Mouse (Mus musculus) midbrain, embryonic 10.5 days (tissue): Measurements from ENCODE around the gene Dhrs1. TPM values are rescaled to one million over a fixed set of nuclear protein-coding genes. Genes with fewer than 3 reads are reported as not detected.
A peak's percentile ranks its signal among the peaks of the same experiment; 100 is the strongest.

Source experiments
- DNase-seq: peaks from one replicate; pipeline ENCODE4 v3.0.0-alpha.2; 2017; ENCODE audit warnings: low spot score
- H3K27ac ChIP-seq: fragments of 300-500 bp; sonication (generic); replicated peaks from 2 replicates; pipeline ENCODE4 v1.5.1; 2016; ENCODE audit warnings: mild to moderate bottlenecking
- H3K27me3 ChIP-seq: fragments of 300-500 bp; sonication (generic); 2 replicates; pipeline ENCODE4 v1.6.1; 2016; ENCODE audit warnings: low read depth, mild to moderate bottlenecking; ENCODE audit not compliant: poor library complexity, severe bottlenecking
- H3K36me3 ChIP-seq: fragments of 300-500 bp; sonication (generic); 2 replicates; pipeline ENCODE4 v1.6.1; 2016; ENCODE audit warnings: mild to moderate bottlenecking, moderate library complexity
- H3K4me1 ChIP-seq: fragments of 300-500 bp; sonication (generic); 2 replicates; pipeline ENCODE4 v1.6.1; 2016
- H3K4me3 ChIP-seq: fragments of 300-500 bp; sonication (generic); 2 replicates; pipeline ENCODE4 v1.5.1; 2016; ENCODE audit warnings: mild to moderate bottlenecking, moderate library complexity
- H3K9me3 ChIP-seq: fragments of 300-500 bp; sonication (generic); replicated peaks from 2 replicates; pipeline ENCODE4 v1.6.1; 2016; ENCODE audit warnings: mild to moderate bottlenecking
- WGBS: fragments of 180-500 bp; shearing (Covaris S2); methylation state at CpG from one replicate; pipeline ENCODE4 v1.1.7; 2016; 5-methylcytosine and 5-hydroxymethylcytosine counted together
- polyA plus RNA-seq: library from polyadenylated mRNA; unstranded; fragments of >200 nt; fragmentation: Nextera tagmentation; extraction: Ambion mirVana; gene quantifications from 2 replicates; pipeline ENCODE4 v1.2.1, GENCODE M21; 2016

Dhrs1 gene
- polyA plus RNA-seq, 1 experiment from 2014 or later = 67.6 TPM

DNA sequence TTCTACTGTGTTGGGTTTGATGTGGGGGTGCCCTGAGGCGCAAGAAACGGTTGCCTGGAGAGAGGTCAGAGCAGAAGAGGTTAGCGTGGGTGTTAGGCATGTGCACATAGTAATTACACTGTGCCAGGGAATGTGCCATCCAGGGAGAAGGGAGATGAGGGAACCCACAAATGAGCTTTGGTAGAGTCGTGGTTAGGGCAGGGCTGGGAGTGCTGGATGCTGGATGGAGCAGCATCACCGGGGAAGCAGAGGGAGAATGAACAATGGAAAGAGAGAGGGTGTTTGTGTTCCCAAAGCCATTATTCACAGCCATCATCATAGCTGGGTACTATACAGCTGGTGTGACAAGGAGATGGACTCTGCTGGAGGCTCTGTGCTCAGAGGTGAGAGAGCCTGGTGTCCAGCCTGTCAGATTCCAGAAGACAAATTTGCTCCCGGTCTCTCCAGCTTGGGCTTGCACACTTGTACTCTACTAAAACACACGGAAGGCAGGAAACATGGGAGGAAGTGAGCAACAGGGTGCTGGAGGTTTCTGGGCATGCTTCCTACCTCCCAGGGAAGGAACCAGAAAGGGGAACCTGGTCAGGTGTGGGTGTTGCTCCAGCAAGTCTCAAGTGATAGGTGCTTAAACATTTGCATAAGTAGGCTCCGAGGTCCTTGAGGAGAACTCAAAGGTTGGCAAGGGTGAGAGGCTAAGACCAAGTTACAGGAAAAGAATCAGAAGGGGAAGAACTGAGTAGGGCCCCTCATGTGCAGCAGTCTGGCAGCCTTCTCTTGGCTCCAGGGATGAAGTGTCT, 17.4 kb downstream of the Dhrs1 start:
- H3K4me3 ChIP-seq = no peak overlapping the region
- H3K9me3 ChIP-seq = no peaks in the 10 kb centered on the region
- H3K27me3 ChIP-seq = no peaks in the 10 kb centered on the region
- no peak for DNase-seq
- 0 out of 2 replicates have a peak, but pooled peaks cover 2% of the 10 kb centered on the region for H3K4me1 ChIP-seq
- 78% methylated on average over 8 of the region's 8 CpGs for WGBS
- no peak overlapping the region for H3K27ac ChIP-seq
- H3K36me3 ChIP-seq = no peaks in the 10 kb centered on the region

DNA sequence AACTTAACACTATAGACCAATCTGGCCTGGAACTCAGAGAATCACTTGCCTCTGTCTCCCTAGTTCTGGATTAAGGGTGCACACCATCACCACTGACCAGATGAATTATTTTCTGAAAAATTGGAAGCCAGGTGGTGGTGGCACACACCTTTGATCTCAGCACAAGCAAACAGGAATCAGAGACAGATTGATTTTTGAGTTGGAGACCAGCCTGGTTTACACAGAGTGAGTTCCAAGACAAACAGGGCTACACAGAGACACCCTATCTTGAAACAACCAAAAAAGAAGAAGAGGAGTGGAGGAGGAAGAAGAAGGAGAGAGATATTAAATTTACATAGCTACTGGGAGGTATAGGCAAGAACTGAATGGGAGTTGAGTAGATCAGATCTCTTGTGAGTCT, 19.2 kb downstream of the Dhrs1 start:
- DNase-seq = no peak
- H3K36me3 ChIP-seq = no peaks in the 10 kb centered on the region
- H3K9me3 ChIP-seq = no peaks in the 10 kb centered on the region
- no peak overlapping the region for H3K4me3 ChIP-seq
- no peak overlapping the region for H3K27ac ChIP-seq
- H3K4me1 ChIP-seq = peaks cover 13% of the 10 kb centered on the region
- H3K27me3 ChIP-seq = no peaks in the 10 kb centered on the region

DNA sequence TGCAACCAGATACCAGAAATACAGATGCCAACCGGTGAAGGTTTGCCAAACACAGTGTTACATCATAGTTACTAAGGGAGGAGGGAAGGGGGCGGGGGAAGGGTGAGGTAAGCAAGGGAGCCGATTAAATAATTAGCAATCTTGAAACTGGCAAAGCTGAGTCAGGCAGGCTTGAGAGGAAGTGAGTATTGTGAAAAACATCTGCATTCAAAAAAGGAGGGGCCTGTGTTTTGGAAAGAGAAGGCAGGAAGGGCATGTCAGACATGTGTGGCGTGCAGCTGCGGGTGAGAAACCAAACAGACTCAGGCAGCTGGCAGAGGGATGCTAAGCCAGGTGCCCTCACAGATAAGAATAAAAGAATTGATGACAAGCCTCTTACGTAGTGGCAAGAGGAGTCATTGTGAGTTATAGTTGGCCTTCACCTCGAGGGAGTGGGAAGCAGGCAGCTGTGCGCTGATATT, 21.0 kb downstream of the Dhrs1 start:
- no peaks in the 10 kb centered on the region for H3K9me3 ChIP-seq
- H3K27ac ChIP-seq = no peak overlapping the region
- H3K36me3 ChIP-seq = peaks cover 8% of the 10 kb centered on the region
- no peaks in the 10 kb centered on the region for H3K27me3 ChIP-seq
- 78% methylated on average over 8 of the region's 8 CpGs for WGBS
- DNase-seq = no peak
- H3K4me1 ChIP-seq = peaks cover 20% of the 10 kb centered on the region
- H3K4me3 ChIP-seq = no peak overlapping the region

DNA sequence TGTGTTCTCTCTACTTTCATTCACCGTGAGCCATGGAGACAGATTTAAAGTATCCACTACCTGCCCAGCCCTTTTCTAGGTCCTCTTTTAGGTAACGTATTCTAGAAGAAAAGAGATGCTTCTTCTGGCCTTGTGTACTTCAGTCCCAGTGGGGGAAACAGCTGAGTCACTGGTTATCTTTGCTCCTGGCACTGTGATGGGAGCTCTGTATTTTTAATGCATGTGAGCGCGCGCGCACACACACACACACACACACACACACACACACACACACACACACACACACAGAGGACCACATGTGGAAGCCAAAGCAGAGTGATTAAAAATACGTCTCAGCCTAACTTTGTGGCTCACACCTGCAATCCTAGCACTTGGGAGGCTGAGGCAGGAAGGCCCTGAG, 22.1 kb downstream of the Dhrs1 start:
- H3K36me3 ChIP-seq = peaks cover 18% of the 10 kb centered on the region
- no peaks in the 10 kb centered on the region for H3K9me3 ChIP-seq
- WGBS = 95% methylated on average over 7 of the region's 7 CpGs
- no peak overlapping the region for H3K4me3 ChIP-seq
- H3K27ac ChIP-seq = no peak overlapping the region
- H3K27me3 ChIP-seq = no peaks in the 10 kb centered on the region
- H3K4me1 ChIP-seq = peaks cover 20% of the 10 kb centered on the region
- no peak for DNase-seq

DNA sequence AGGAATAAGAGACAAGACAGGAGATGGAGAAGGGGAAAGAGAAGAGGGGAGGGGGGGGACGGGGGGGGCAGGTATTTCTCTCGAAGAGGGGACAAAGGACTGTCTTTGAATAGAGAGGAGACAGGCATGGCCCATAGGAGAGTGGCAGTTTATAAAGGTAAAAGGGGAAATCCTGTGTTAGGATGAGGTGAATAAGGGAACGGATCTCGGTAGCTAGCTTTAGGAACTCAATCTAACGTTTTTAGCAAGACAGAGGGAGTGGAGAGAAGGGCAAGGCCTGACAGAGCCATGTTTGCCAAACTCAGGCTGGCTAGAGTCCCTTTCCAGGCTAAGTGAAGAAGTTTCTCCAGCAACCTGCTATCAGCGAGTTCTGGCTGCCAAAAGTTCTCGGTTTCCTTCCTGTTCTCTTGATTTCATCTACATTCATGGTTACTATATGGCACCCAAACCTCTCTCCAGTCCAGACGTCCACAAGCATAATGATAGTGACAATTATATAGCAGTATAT, 23.0 kb downstream of the Dhrs1 start:
- Histone ChIP-seq H3K9me3 (no peaks in the 10 kb centered on the region), H3K4me1 (peaks cover 20% of the 10 kb centered on the region), H3K27ac (peak overlapping the region; percentile 94), H3K27me3 (no peaks in the 10 kb centered on the region), H3K4me3 (peak overlapping the region; percentile 90), H3K36me3 (peaks cover 25% of the 10 kb centered on the region)
- DNase-seq = no peak
- WGBS = 53% methylated on average over 8 of the region's 8 CpGs

DNA sequence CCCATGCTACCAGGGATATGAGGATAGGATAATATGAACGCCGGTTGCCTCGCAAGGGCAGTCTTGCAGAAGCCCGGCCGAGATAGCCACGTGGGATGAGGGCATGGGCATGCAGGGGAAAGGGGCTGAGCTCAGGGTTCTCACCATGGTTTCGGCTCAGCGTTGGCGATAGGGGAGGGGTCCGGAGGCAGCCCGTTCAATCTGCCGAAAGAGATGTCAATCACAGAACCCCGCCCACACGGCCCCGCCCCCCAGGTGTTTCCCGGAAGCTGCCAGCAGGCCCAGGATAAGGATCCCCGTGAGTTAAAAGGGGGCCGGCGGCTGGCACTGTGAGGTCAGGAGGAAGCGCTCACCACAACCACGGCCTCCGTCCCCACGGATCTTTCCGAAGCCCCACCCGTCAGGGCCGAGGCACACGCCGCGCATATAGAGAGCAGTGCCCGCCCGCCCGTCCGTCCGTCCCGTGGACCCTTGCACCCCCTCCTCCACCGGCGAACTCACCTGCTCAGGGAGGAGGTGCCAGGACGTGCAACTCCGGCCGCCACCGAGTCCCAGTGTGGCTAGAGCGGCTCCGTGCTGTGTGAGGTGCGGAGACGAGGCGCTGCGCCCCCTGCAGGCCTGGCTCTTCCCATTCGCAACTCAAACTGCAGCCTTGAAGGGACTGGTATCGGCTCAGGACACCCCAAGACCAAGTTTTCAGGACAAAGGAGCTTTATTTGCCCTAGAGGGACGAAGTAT, 23.6 kb downstream of the Dhrs1 start, which contains the start of gene Rabggta:
Gene Rabggta, minus strand, starts transcription at position 564 of the 738 bp plus-strand sequence.
- no peaks in the 10 kb centered on the region for H3K9me3 ChIP-seq
- peak within 1 kb of the TSS; percentile 94 for H3K27ac ChIP-seq
- DNase-seq = peak; percentile 91
- H3K27me3 ChIP-seq = no peaks in the 10 kb centered on the region
- H3K36me3 ChIP-seq = peaks cover 31% of the 10 kb centered on the region
- H3K4me3 ChIP-seq = peak within 1 kb of the TSS; percentile 90
- 1% methylated on average over 50 of the region's 50 CpGs for WGBS
- H3K4me1 ChIP-seq = peaks cover 20% of the 10 kb centered on the region

DNA sequence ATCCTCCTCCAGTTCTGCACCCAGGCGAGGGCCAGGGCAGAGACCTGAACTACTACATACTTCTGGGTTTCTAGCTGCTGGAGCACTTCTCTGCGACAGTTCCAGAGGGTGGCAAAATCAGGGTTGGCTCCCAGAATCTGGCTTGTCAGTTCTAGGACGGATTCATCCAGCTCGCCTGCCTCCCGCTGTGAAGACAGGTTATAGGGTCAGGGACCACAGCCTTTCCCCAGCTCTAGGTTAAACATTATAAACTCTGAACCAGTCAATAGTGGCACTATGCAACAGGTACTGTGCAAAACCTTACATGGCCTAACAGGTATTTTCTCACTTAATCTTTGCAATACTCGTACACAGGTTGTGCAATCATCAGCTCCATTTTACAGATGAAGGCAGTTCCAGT, 24.4 kb downstream of the Dhrs1 start:
- DNase-seq = no peak
- Histone ChIP-seq H3K36me3 (peaks cover 37% of the 10 kb centered on the region), H3K9me3 (no peaks in the 10 kb centered on the region), H3K27me3 (no peaks in the 10 kb centered on the region), H3K4me3 (peak overlapping the region; percentile 90), H3K4me1 (peaks cover 20% of the 10 kb centered on the region), H3K27ac (no peak overlapping the region; the same call in 1 of the 2 replicates)
- 65% methylated on average over 6 of the region's 6 CpGs for WGBS

DNA sequence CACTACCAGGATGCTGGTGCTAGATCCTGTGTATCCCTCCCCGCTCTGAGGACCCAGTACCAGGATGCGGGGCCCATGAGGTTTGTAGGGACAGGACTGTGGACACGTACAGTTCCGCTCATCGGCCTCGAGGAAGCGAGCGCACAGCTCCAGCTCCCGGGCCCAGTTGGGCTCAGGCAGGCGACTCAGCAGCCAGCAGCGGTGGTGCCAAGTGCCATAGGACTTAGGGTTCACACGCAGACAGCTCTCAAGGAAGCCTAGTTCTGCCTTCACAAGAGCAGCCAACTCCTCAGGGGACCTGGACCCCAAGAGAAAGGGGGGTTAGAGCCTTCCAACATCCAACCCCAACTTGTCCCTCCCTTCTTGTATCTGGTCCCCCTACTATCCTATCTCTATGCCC, 24.8 kb downstream of the Dhrs1 start:
- Histone ChIP-seq H3K9me3 (no peaks in the 10 kb centered on the region), H3K27ac (no peak overlapping the region), H3K36me3 (peaks cover 38% of the 10 kb centered on the region), H3K4me3 (peak overlapping the region; percentile 90; the same call in 1 of the 2 replicates), H3K4me1 (peaks cover 20% of the 10 kb centered on the region), H3K27me3 (no peaks in the 10 kb centered on the region)
- WGBS = 92% methylated on average over 12 of the region's 12 CpGs
- no peak for DNase-seq

DNA sequence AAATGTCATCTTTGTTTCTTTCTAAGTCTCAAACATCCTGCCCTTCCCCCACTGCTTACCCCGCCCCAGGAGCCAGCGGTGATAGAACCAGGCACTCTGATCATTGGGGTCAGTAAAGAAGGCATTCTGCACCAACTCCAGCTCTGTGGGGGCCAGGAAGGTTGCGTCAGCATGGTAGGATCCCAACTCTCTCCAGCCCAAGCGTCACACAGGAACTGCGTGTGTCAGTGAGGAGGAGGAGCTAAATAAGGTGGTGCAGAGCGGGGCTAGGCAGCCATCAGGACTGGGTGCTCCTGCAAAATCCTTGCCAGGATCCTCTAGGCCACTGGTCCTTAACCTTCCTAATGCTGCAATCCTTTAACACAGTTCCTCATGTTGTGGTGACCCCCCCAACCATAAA, 25.8 kb downstream of the Dhrs1 start:
- no peak for DNase-seq

DNA sequence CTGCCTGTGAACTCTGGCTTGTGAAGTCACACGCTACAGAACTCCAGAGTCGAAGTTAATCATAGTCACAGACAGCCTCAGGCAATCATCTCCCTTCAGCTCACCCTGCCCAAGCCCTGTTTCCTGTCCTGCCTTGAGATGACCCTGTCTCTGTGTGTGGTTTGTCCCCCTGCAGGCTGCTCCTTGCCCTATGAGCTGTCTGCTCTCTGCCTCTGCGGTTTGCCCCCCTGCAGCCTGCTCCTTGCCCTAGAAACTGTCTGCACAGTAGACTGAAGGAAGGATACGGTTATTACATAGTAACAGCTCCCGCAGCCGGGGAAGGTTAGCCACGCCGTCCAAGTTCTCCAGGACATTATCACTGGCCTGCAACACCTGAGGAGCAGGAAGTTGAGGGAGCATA, 28.6 kb downstream of the Dhrs1 start:
- DNase-seq = no peak
- Histone ChIP-seq H3K36me3 (peaks cover 38% of the 10 kb centered on the region), H3K27me3 (peaks cover 22% of the 10 kb centered on the region), H3K27ac (no peak overlapping the region), H3K9me3 (no peaks in the 10 kb centered on the region), H3K4me1 (peaks cover 22% of the 10 kb centered on the region), H3K4me3 (no peak overlapping the region)
- WGBS = 90% methylated on average over 8 of the region's 8 CpGs

More for the DNA sequence above, 25.8 kb downstream of the Dhrs1 start:
- 89% methylated on average over 6 of the region's 6 CpGs for WGBS
- Histone ChIP-seq H3K4me3 (no peak overlapping the region), H3K27me3 (no peaks in the 10 kb centered on the region), H3K9me3 (no peaks in the 10 kb centered on the region), H3K27ac (no peak overlapping the region), H3K4me1 (peaks cover 18% of the 10 kb centered on the region), H3K36me3 (peaks cover 38% of the 10 kb centered on the region)

DNA sequence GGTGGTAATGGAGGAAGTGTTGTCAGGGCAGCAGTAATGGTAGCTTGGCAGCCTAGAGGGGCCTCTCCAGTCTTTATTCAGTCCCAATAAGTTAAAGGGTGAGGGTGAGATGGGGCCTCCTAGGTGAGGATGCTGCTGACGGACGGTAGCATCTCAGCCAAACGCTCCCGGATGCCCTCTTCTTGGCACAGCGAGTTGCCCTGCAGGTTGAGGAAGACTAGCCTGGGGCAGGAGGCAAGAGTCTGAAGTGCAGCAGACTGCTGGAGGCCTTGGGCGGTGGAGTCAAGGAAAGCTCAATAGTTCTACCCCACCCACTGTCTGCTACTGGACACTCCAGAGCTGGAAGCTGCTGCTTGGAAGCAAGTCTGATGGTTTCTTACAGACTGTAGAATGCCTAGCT, 29.2 kb downstream of the Dhrs1 start:
- no peak overlapping the region for H3K4me3 ChIP-seq
- 96% methylated on average over 6 of the region's 6 CpGs for WGBS
- peaks cover 38% of the 10 kb centered on the region for H3K36me3 ChIP-seq
- DNase-seq = no peak
- H3K9me3 ChIP-seq = no peaks in the 10 kb centered on the region
- peaks cover 28% of the 10 kb centered on the region for H3K27me3 ChIP-seq
- no peak overlapping the region for H3K27ac ChIP-seq
- peaks cover 18% of the 10 kb centered on the region for H3K4me1 ChIP-seq

DNA sequence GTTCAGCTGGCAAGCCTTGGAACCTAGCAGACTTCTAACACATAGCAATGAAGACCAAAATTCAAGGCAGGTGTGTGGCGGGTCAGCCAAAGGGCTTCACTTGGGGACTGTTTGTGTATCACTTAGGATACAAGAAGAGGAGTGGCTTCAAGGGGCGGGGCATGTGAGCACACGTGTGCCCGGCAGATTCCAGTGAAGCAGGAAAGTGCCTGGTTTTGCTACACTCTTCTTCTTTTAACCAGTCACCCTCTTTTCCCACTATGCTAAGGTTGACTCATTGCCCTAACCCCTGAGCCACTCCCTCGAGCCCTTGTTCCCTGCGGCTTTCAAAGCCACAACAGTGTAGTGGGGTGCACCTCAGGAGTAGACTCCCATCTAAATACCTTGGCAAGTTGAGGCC, 30.6 kb downstream of the Dhrs1 start:
- Histone ChIP-seq H3K36me3 (peaks cover 35% of the 10 kb centered on the region), H3K4me1 (peaks cover 11% of the 10 kb centered on the region), H3K27me3 (peaks cover 28% of the 10 kb centered on the region), H3K4me3 (no peak overlapping the region), H3K27ac (no peak overlapping the region), H3K9me3 (no peaks in the 10 kb centered on the region)
- 41% methylated on average over 6 of the region's 6 CpGs for WGBS
- DNase-seq = no peak

DNA sequence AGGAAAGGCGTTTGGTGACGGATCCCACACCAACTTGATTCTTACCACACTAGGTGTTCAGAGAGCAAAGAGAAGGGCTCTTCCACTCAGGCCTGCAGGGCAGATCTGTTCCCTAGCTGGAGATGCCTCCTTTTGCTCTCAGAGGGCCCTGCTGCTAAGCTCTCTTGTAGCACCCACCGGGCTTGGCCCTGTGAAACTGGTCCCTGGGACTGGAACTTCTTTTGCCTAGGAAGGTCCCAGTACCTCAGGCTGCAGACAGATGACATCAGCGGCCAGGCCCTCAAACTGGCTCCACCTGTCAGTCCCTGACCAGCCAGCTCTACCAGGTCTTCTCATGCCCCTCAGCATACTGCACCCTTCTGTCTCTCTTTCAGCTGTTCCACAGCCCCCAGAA, 31.8 kb downstream of the Dhrs1 start, which contains the start of gene Tgm1:
Gene Tgm1, minus strand, starts transcription at position 198 of the 394 bp plus-strand sequence.
- Histone ChIP-seq H3K9me3 (no peaks in the 10 kb centered on the region), H3K27me3 (peaks cover 28% of the 10 kb centered on the region), H3K36me3 (peaks cover 24% of the 10 kb centered on the region), H3K4me1 (peaks cover 11% of the 10 kb centered on the region), H3K4me3 (peak within 1 kb of the TSS; percentile 32), H3K27ac (0 out of 2 replicates have a peak within 1 kb of the TSS, but pooled peaks have one; percentile 13)
- no peak for DNase-seq
- 27% methylated on average over 4 of the region's 4 CpGs for WGBS
